Mouse (Mus musculus): ENCODE measurements around the gene Tmem204. TPM values are rescaled to one million over a fixed set of nuclear protein-coding genes. Genes with fewer than 3 reads are reported as not detected.

Gene Tmem204
- polyA plus RNA-seq, 1 experiment: not detected

- no peak for TF ChIP-seq GATA1 (IDR thresholded peaks at IDR 0.05; ENCODE audit: low read length)
Observed at GRCm38 (mm10) chr17:25100052-25100451, 16.7 kb upstream of the Tmem204 start.

- no peak for TF ChIP-seq GATA1 (IDR thresholded peaks at IDR 0.05; ENCODE audit: low read length)
Observed at GRCm38 (mm10) chr17:25096221-25096620, 12.8 kb upstream of the Tmem204 start.

- no peak for TF ChIP-seq GATA1 (IDR thresholded peaks at IDR 0.05; ENCODE audit: low read length)
Observed at GRCm38 (mm10) chr17:25090450-25090849, 7.1 kb upstream of the Tmem204 start.

- no peak for TF ChIP-seq GATA1 (IDR thresholded peaks at IDR 0.05; ENCODE audit: low read length)
Observed at GRCm38 (mm10) chr17:25089158-25089557, 5.8 kb upstream of the Tmem204 start.

GRCm38 (mm10) chr17:25086724-25087123, 3.3 kb upstream of the Tmem204 start:
- TF ChIP-seq GATA1 (IDR thresholded peaks at IDR 0.05; ENCODE audit: low read length): no peak

GRCm38 (mm10) chr17:25084835-25085385, 1.5 kb upstream of the Tmem204 start:
- TF ChIP-seq GATA1 (IDR thresholded peaks at IDR 0.05; ENCODE audit: low read length): no peak

- TF ChIP-seq GATA1 (IDR thresholded peaks at IDR 0.05; ENCODE audit: low read length): no peak
Observed at GRCm38 (mm10) chr17:25082887-25083286, 504 bp downstream of the Tmem204 start.

- no peak for TF ChIP-seq GATA1 (IDR thresholded peaks at IDR 0.05; ENCODE audit: low read length)
Observed at GRCm38 (mm10) chr17:25082081-25082847, 1.1 kb downstream of the Tmem204 start.

- no peak for TF ChIP-seq GATA1 (IDR thresholded peaks at IDR 0.05; ENCODE audit: low read length)
Observed at GRCm38 (mm10) chr17:25080960-25081381, 2.4 kb downstream of the Tmem204 start.

GRCm38 (mm10) chr17:25080210-25080609, 3.2 kb downstream of the Tmem204 start:
- TF ChIP-seq GATA1 (IDR thresholded peaks at IDR 0.05; ENCODE audit: low read length): no peak

- no peak for TF ChIP-seq GATA1 (IDR thresholded peaks at IDR 0.05; ENCODE audit: low read length)
Observed at GRCm38 (mm10) chr17:25077771-25078372, 5.5 kb downstream of the Tmem204 start.

- no peak for TF ChIP-seq GATA1 (IDR thresholded peaks at IDR 0.05; ENCODE audit: low read length)
Observed at GRCm38 (mm10) chr17:25076906-25077305, 6.5 kb downstream of the Tmem204 start.

GRCm38 (mm10) chr17:25068690-25069089, 14.7 kb downstream of the Tmem204 start:
- no peak for TF ChIP-seq GATA1 (IDR thresholded peaks at IDR 0.05; ENCODE audit: low read length)

GRCm38 (mm10) chr17:25067442-25067851, 15.9 kb downstream of the Tmem204 start:
- no peak for TF ChIP-seq GATA1 (IDR thresholded peaks at IDR 0.05; ENCODE audit: low read length)

GRCm38 (mm10) chr17:25066595-25066994, 16.8 kb downstream of the Tmem204 start:
- no peak for TF ChIP-seq GATA1 (IDR thresholded peaks at IDR 0.05; ENCODE audit: low read length)

- TF ChIP-seq GATA1 (IDR thresholded peaks at IDR 0.05; ENCODE audit: low read length): no peak
Observed at GRCm38 (mm10) chr17:25065189-25065588, 18.2 kb downstream of the Tmem204 start.

GRCm38 (mm10) chr17:25064351-25064750, 19.0 kb downstream of the Tmem204 start:
- no peak for TF ChIP-seq GATA1 (IDR thresholded peaks at IDR 0.05; ENCODE audit: low read length)

Data from G1E-ER4 (cell line).